Mouse (Mus musculus) kidney, embryonic 16.5 days (tissue): ENCODE data around the gene Ptprn2. TPM values are rescaled to one million over a fixed set of nuclear protein-coding genes. Genes with fewer than 3 reads are reported as not detected.

Experiments used
- ATAC-seq: fragments of 200-750 bp; cut with Nextera tagmentation; 2 replicates; pipeline ENCODE4 v1.8.0; 2017; ENCODE audit warnings: moderate TSS enrichment; ENCODE audit not compliant: low FRiP score, low TSS enrichment
- H3K27ac ChIP-seq: fragments of 300-500 bp; sonication (generic); 2 replicates; pipeline ENCODE4 v1.5.1; 2014; ENCODE audit warnings: low read length
- H3K27me3 ChIP-seq: fragments of 300-500 bp; sonication (generic); 2 replicates; pipeline ENCODE4 v1.6.1; 2014; ENCODE audit warnings: low read length, control low read depth, mixed read lengths; ENCODE audit not compliant: insufficient read depth
- H3K36me3 ChIP-seq: fragments of 300-500 bp; sonication (generic); 2 replicates; pipeline ENCODE4 v1.6.1; 2014; ENCODE audit warnings: low read length, control low read depth, mixed read lengths; ENCODE audit not compliant: insufficient read depth
- H3K4me1 ChIP-seq: fragments of 300-500 bp; sonication (generic); 2 replicates; pipeline ENCODE4 v1.6.1; 2014; ENCODE audit warnings: low read length, control low read depth, mixed read lengths; ENCODE audit not compliant: insufficient read depth
- H3K4me2 ChIP-seq: fragments of 300-500 bp; sonication (generic); replicated peaks from 2 replicates; pipeline ENCODE4 v1.6.1; 2014; ENCODE audit warnings: low read depth, low read length
- H3K4me3 ChIP-seq: fragments of 300-500 bp; sonication (generic); 2 replicates; pipeline ENCODE4 v1.5.1; 2014; ENCODE audit warnings: mild to moderate bottlenecking, low read length
- H3K9ac ChIP-seq: fragments of 300-500 bp; sonication (generic); replicated peaks from 2 replicates; pipeline ENCODE4 v1.6.1; 2014; ENCODE audit warnings: low read length
- H3K9me3 ChIP-seq: fragments of 300-500 bp; sonication (generic); 2 replicates; pipeline ENCODE4 v1.6.1; 2016; ENCODE audit warnings: low read length, control low read depth
- WGBS: fragments of 180-500 bp; shearing (Covaris S2); extraction: QIAGEN DNeasy Blood & Tissue Kit; methylation state at CpG from one replicate; pipeline ENCODE4 v1.1.7; 2014; 5-methylcytosine and 5-hydroxymethylcytosine counted together
- polyA plus RNA-seq: library from polyadenylated mRNA; unstranded; fragments of >200 nt; fragmentation: Nextera tagmentation; extraction: Ambion mirVana; gene quantifications from 2 replicates; pipeline ENCODE4 v1.2.1, GENCODE M21; 2015

Ptprn2 gene
- polyA plus RNA-seq, 1 experiment from 2014 or later = not detected

GRCm38 (mm10) chr12:116721062-116721461, 235.5 kb downstream of the Ptprn2 start:
- Histone ChIP-seq H3K9ac (no peak overlapping the region), H3K4me1 (no peaks in the 10 kb centered on the region), H3K9me3 (no peaks in the 10 kb centered on the region), H3K27ac (no peak overlapping the region), H3K27me3 (no peaks in the 10 kb centered on the region), H3K4me3 (no peak overlapping the region), H3K4me2 (no peak overlapping the region), H3K36me3 (no peaks in the 10 kb centered on the region)
- WGBS = 84% methylated on average over 2 of the region's 2 CpGs
- ATAC-seq = no peak

DNA sequence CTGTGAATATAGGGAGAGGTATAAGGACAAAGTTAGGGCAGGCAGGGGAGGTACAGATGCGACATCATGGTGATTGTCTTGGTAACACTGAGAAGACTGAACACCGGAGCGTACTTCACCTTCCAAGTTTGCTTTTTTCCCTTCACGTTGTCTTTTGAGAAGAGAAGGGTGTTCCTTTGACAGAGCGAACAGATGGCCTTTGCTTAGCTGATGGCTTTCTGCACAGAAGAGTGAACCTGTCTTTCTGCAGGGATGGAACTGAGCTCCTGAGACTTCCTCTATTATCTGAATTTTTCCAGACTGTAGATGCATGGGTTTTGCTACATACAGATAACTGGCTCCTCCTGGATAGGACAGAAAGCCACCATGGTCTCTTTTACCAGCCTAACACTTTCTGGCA, 254.6 kb downstream of the Ptprn2 start:
- H3K9ac ChIP-seq = no peak overlapping the region
- no peak overlapping the region for H3K4me3 ChIP-seq
- WGBS = 89% methylated on average over 5 of the region's 5 CpGs
- no peaks in the 10 kb centered on the region for H3K36me3 ChIP-seq
- no peak overlapping the region for H3K4me2 ChIP-seq
- ATAC-seq = no peak
- H3K4me1 ChIP-seq = no peaks in the 10 kb centered on the region
- no peaks in the 10 kb centered on the region for H3K27me3 ChIP-seq
- H3K9me3 ChIP-seq = no peaks in the 10 kb centered on the region
- H3K27ac ChIP-seq = no peak overlapping the region

GRCm38 (mm10) chr12:116741300-116741699, 255.8 kb downstream of the Ptprn2 start:
- ATAC-seq = no peak
- H3K36me3 ChIP-seq = no peaks in the 10 kb centered on the region
- no peak overlapping the region for H3K4me2 ChIP-seq
- no peak overlapping the region for H3K9ac ChIP-seq
- no peaks in the 10 kb centered on the region for H3K27me3 ChIP-seq
- H3K27ac ChIP-seq = no peak overlapping the region
- no peaks in the 10 kb centered on the region for H3K9me3 ChIP-seq
- no peak overlapping the region for H3K4me3 ChIP-seq
- H3K4me1 ChIP-seq = no peaks in the 10 kb centered on the region

DNA sequence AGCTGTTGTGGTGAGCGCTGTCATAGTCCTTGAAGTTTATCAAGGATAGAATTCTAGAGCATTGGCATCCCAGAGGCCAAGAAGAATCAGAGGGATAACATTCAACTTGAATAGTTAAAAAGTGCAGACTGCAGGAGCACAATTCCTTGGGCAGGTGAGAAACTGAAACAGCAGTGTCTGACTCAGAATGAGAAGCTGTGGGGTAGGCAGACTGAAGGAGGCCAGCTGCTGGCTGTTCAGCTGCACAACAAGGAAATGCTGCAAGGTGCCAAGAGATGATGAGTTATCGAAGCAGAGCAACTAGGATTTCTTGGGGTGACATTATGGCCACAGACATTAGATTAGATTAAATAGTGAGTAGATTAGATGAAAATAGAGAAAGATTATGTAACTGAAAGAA, 260.9 kb downstream of the Ptprn2 start:
- H3K9ac ChIP-seq = no peak overlapping the region
- ATAC-seq = no peak
- WGBS = 86% methylated on average over 2 of the region's 2 CpGs
- H3K36me3 ChIP-seq = no peaks in the 10 kb centered on the region
- H3K4me3 ChIP-seq = no peak overlapping the region
- no peaks in the 10 kb centered on the region for H3K27me3 ChIP-seq
- no peaks in the 10 kb centered on the region for H3K9me3 ChIP-seq
- no peaks in the 10 kb centered on the region for H3K4me1 ChIP-seq
- H3K27ac ChIP-seq = no peak overlapping the region
- no peak overlapping the region for H3K4me2 ChIP-seq

DNA sequence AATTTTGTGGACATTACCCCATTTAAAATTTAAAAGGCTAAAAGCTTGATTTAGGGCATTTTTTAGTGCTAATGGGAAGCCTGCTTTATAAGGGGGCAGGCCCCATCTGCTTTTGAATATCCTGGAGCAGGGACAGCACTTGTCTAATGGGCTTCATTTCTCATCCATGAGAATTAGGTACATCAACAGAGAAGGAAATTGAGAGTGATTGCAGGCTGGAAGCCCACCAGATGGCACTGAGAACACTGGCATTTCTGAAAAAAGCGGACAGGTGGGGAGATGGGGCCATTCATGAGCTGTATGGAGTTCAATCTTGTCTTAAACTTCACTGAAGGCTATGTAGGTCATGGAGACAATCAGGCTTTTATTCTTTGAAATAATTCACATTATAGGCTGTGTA, 267.3 kb downstream of the Ptprn2 start:
- no peaks in the 10 kb centered on the region for H3K4me1 ChIP-seq
- no peak overlapping the region for H3K27ac ChIP-seq
- H3K4me2 ChIP-seq = no peak overlapping the region
- H3K4me3 ChIP-seq = no peak overlapping the region
- 85% methylated on average over 1 of the region's 1 CpGs for WGBS
- H3K27me3 ChIP-seq = no peaks in the 10 kb centered on the region
- H3K36me3 ChIP-seq = no peaks in the 10 kb centered on the region
- no peak for ATAC-seq
- H3K9me3 ChIP-seq = no peaks in the 10 kb centered on the region
- H3K9ac ChIP-seq = no peak overlapping the region

GRCm38 (mm10) chr12:116763961-116764360, 278.4 kb downstream of the Ptprn2 start:
- H3K4me2 ChIP-seq = no peak overlapping the region
- no peak overlapping the region for H3K9ac ChIP-seq
- H3K9me3 ChIP-seq = no peaks in the 10 kb centered on the region
- H3K27me3 ChIP-seq = no peaks in the 10 kb centered on the region
- H3K27ac ChIP-seq = no peak overlapping the region
- no peak overlapping the region for H3K4me3 ChIP-seq
- H3K36me3 ChIP-seq = no peaks in the 10 kb centered on the region
- no peak for ATAC-seq
- no peaks in the 10 kb centered on the region for H3K4me1 ChIP-seq

DNA sequence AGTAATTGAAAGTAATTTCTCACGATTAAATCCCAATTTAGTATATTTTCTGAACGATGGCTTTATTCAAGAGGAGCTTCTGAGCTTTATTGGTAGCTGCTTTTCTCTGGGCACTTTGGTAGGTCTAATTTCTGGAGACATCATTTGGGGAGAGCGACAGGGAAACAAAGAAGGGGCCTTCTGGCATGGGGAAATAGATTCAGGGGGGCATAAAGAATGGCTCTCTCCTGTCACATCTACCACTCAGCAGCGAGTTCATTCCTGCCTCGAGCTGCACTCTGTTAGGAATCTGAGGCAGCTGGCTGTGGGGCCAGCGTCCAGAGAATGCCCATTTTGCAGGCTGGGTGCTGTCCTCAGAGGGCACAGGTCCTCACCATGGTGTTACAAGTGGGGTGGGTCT, 285.4 kb downstream of the Ptprn2 start:
- Histone ChIP-seq H3K27me3 (no peaks in the 10 kb centered on the region), H3K4me3 (no peak overlapping the region), H3K27ac (no peak overlapping the region), H3K36me3 (no peaks in the 10 kb centered on the region), H3K9me3 (no peaks in the 10 kb centered on the region), H3K4me1 (no peaks in the 10 kb centered on the region), H3K4me2 (no peak overlapping the region), H3K9ac (no peak overlapping the region)
- ATAC-seq = no peak
- 70% methylated on average over 6 of the region's 6 CpGs for whole genome bisulfite sequencing

DNA sequence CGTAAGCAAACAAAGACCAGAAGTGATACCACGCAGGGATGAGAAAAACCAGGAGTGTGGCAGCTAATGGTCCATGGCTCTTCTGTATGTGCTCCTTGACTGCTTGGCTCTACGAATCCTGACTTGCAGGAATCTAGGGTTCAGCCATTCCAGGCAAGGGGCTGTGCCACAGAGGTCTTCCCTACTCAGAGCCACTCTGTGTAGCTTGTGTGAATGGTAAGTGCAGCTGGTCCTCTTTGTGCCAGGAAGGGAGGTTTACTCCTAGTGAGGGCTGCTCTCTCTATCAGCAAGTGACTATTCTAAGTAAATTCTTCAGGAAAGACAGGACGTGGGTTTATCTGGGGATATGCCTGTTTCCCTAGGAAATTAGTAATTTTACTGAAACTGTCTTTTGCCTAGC, 286.0 kb downstream of the Ptprn2 start:
- no peak for ATAC-seq
- no peak overlapping the region for H3K4me2 ChIP-seq
- 79% methylated on average over 4 of the region's 4 CpGs for WGBS

DNA sequence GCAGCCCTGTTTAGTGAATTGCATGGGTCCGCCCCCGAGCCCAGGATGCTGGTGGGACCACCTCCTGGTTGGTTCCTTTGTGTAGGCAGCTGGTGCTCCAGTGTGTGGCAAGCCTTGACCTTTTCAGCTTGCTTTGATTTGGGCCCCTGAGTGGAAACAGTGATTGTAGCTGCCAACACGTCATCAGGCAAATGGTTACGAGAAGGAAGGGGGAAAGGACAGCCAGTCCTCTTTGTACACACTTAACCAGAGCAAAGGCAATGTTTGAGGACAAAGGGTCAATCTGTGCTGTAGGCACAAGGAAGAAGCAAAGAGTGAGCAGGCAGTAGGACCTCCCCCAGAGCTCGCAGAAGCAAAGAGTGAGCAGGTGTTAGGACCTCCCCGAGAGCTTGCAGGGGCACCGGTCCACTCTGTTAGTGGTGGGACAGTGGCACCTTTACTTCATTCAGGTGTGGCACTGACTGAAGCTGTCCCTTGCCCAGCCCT, 286.6 kb downstream of the Ptprn2 start:
- H3K4me1 ChIP-seq = no peaks in the 10 kb centered on the region

More for the DNA sequence above, 286.0 kb downstream of the Ptprn2 start:
- Histone ChIP-seq H3K36me3 (no peaks in the 10 kb centered on the region), H3K27me3 (no peaks in the 10 kb centered on the region), H3K27ac (no peak overlapping the region), H3K9me3 (no peaks in the 10 kb centered on the region), H3K9ac (no peak overlapping the region), H3K4me3 (no peak overlapping the region), H3K4me1 (no peaks in the 10 kb centered on the region)

DNA sequence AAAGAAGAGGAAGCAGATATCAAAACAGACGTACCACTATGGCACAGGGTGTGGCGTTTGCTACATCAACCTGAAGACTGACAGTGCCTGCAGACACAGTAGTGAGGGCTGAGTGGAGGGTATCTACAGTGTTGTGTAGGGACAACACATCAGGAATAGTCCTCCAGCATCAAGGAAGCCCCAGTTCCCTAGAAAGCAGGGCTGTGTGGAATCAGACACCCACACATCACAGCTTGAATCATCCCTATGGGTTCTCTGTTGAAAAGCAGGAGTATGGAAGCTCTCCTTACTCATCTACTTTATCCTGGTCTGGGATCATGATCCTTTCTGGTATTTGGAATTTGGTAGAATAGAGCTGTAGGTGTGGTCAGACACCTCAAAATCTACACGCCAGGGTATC, 287.8 kb downstream of the Ptprn2 start:
- H3K9ac ChIP-seq = no peak overlapping the region
- ATAC-seq = no peak
- 95% methylated on average over 3 of the region's 3 CpGs for WGBS

More for the DNA sequence above, 286.6 kb downstream of the Ptprn2 start:
- H3K4me3 ChIP-seq = no peak overlapping the region
- H3K27me3 ChIP-seq = no peaks in the 10 kb centered on the region
- no peak overlapping the region for H3K27ac ChIP-seq
- H3K9me3 ChIP-seq = no peaks in the 10 kb centered on the region
- H3K9ac ChIP-seq = no peak overlapping the region
- ATAC-seq = no peak
- 44% methylated on average over 7 of the region's 7 CpGs for WGBS
- no peak overlapping the region for H3K4me2 ChIP-seq
- H3K36me3 ChIP-seq = no peaks in the 10 kb centered on the region

GRCm38 (mm10) chr12:116776447-116776846, 290.9 kb downstream of the Ptprn2 start:
- WGBS = 87% methylated on average over 8 of the region's 8 CpGs
- H3K4me2 ChIP-seq = no peak overlapping the region
- no peaks in the 10 kb centered on the region for H3K27me3 ChIP-seq
- no peak overlapping the region for H3K27ac ChIP-seq
- no peak overlapping the region for H3K9ac ChIP-seq
- no peaks in the 10 kb centered on the region for H3K36me3 ChIP-seq
- no peaks in the 10 kb centered on the region for H3K9me3 ChIP-seq
- no peak for ATAC-seq
- H3K4me1 ChIP-seq = no peaks in the 10 kb centered on the region
- no peak overlapping the region for H3K4me3 ChIP-seq

More for the DNA sequence above, 287.8 kb downstream of the Ptprn2 start:
- no peaks in the 10 kb centered on the region for H3K9me3 ChIP-seq
- H3K4me1 ChIP-seq = no peaks in the 10 kb centered on the region
- no peak overlapping the region for H3K4me2 ChIP-seq
- H3K4me3 ChIP-seq = no peak overlapping the region
- no peaks in the 10 kb centered on the region for H3K27me3 ChIP-seq
- H3K27ac ChIP-seq = no peak overlapping the region
- H3K36me3 ChIP-seq = no peaks in the 10 kb centered on the region
